Mouse (Mus musculus): ENCODE results near the gene Tom1l1. TPM values are rescaled to one million over a fixed set of nuclear protein-coding genes. Genes with fewer than 3 reads are reported as not detected.

The Tom1l1 gene
- polyA plus RNA-seq, 1 experiment from 2014 or later, result 12.7 TPM

DNA sequence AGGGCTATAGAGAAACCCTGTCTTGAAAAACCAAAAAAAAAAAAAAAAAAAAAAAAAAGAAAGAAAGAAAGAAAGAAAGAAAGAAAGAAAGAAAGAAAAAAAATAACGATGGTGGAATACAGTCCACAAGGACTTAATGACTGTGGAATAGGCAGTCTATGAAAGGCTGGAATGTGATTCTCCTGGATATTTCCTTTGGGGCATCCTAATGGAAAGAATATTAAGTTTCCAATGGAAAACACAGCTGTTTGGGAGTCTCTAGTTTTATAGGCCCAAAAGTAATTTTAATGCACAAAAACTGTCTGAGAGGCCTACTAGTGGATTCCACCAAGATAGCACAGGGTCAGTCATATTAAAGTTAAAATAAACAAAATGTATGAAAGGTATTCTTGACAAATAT is 92.3 kb downstream of the Tom1l1 start:
- Histone ChIP-seq H3K4me2 (no peak overlapping the region), H3K36me3 (ENCODE audit: poor library complexity, severe bottlenecking) (peaks cover 48% of the 10 kb centered on the region), H3K4me1 (no peaks in the 10 kb centered on the region), H3K9me3 (replicated peaks) (no peaks in the 10 kb centered on the region), H3K9ac (no peak overlapping the region), H3K4me3 (no peak overlapping the region), H3K27ac (no peak overlapping the region), H3K27me3 (no peaks in the 10 kb centered on the region)
- 92% methylated on average over 1 of the region's 1 CpGs for WGBS
- no peak for ATAC-seq

Other genes starting within 250 kb of the Tom1l1 start
- 29.4 and 30.1 TPM in 2 replicates for gene Stxbp4, start 50.3 kb downstream of the Tom1l1 start, polyA plus RNA-seq (2015; fragmentation: Nextera tagmentation; extraction: Ambion mirVana)
- gene Cox11, start 50.2 kb downstream of the Tom1l1 start, polyA plus RNA-seq (2015; fragmentation: Nextera tagmentation; extraction: Ambion mirVana), result 31.5 and 32.9 TPM in 2 replicates

All from forebrain, embryonic 13.5 days (tissue).